Mouse (Mus musculus): ENCODE data around the gene Zfp473.
"Not testable (repeated sequence)": the region's sequence is repeated elsewhere in the genome, so short reads cannot be mapped to it uniquely, and the experiment has no call there.

Gene Zfp473

DNA sequence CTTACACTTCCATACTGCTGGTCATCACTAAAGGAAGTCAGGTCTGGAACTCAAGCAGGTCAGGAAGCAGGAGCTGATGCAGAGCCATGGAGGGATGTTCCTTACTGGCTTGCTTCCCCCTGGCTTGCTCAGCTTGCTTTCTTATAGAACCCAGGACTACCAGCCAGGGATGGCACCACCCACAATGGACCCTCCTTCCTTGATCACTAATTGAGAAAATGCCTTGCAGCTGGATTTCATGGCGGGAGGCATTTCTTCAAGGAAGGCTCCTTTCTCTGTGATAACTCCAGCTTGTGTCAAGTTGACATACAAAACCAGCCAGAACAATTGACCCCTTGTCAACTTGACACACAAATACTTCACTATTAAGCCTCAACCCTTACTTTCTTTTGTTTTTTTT is at the start of gene Zfp473:
Zfp473 (minus strand) TSS at position 101 of the 400 bp plus-strand sequence.
- not testable (repeated sequence) for DNase-seq (ENCODE audit: extremely low spot score)

DNA sequence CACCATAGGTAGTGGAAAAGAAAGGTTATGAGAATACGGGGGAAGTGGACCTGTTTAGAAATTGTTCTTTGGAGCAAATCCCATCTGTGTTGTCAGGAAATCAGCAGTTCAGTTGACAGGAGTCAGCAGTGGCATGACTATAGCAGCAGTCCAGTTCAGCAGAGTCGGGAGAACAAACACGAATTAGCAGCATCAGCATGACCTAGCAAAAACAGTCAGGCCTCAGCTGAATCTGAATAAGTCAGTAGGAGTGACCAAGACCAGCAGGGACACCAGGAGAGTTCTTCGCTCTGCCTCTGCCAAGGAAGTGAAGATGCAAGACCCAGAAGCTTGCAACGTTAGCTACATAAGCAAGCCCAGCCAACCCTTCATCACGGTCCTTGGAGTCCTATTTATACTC is 41.9 kb upstream of the Zfp473 start:
- no peak for DNase-seq (ENCODE audit: extremely low spot score)

DNA sequence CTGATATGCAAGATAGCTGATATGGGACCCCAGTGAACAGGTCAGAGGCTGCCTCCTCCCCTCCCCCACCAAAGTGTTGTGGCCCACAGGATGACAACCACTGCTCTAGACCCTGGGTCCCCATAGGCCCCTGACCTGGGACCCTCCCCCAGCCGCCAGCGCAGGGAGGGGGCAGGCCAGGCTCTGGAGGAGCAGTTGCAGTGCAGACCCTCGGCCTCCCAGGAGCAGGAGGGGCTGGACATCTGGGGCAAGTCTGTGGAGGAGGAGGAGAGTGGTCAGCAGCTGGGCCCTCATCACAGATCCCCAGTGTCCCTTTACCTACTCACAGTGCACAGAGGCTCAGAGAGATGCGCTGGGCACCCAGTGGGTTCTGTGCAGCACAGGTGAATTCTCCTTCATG is 39.2 kb upstream of the Zfp473 start:
- no peak for DNase-seq (ENCODE audit: extremely low spot score)

DNA sequence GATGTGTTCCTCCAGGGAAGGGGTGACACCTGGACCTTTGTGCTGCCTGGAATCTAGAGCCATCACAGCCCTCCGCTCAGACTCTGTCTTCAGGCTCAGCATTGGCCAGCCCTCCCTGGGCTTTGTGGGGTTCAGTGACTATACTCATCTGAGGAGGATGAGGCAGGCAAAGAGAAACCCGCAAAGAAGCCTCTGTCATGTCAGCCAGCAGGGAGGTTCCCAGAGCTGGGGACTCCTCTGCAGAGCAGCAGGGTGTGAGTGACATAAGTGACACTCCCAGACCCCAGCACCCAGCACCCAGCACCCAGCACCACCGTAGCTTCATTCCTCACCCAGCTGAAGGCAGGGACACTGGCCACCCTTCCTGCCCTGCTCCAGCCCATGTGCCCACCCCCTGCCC is 38.7 kb upstream of the Zfp473 start:
- DNase-seq (ENCODE audit: extremely low spot score) = no peak

DNA sequence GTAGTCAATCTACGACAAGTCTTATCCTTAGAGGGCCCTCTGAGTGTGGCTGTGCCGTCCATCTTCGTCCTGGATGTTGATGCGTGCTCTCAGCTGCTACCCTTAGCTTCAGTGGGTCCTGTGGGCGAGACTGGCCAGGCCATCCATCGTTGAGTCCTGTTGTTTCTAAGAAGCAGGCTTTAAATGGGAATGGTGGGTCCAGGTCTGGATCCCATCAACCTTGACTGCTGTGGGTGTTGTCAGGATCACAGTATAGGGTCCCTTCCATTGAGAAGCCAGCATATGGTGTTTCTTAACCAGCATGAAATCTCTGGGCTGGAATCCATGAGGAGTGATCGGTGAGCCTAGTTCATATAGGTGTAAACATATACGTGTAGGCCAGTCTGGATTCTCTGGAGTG is 29.3 kb upstream of the Zfp473 start:
- no peak for DNase-seq (ENCODE audit: extremely low spot score)

DNA sequence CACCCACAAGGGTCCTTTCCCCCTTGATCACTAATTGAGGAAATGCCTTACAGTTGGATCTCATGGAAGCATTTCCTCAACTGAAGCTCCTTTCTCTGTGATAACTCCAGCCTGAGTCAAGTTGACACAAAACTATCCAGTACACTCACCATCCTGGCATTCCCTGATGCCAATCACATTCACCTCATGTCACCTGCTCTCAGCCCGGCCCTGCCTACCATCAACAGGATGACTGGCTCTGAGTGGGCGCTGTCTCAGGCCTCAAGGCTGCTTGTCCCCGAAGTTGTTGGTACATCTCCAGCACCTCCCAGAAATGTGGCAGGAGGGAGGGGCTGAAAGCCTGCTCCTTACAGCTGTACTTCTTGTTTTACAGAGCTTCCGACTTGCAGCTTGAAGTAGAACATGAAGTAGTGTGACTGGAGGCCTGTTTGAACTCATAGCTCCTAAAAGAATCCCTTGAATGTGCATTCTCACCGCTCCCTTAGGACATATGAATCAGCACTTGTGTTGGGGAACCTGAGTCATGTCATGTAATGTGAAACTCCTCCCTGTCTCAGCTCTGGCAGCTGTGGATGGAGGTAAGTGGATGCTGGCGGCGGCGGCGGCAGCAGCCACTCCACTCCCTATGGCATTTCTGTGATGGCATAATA is 26.1 kb upstream of the Zfp473 start:
- DNase-seq (ENCODE audit: extremely low spot score) = no peak

DNA sequence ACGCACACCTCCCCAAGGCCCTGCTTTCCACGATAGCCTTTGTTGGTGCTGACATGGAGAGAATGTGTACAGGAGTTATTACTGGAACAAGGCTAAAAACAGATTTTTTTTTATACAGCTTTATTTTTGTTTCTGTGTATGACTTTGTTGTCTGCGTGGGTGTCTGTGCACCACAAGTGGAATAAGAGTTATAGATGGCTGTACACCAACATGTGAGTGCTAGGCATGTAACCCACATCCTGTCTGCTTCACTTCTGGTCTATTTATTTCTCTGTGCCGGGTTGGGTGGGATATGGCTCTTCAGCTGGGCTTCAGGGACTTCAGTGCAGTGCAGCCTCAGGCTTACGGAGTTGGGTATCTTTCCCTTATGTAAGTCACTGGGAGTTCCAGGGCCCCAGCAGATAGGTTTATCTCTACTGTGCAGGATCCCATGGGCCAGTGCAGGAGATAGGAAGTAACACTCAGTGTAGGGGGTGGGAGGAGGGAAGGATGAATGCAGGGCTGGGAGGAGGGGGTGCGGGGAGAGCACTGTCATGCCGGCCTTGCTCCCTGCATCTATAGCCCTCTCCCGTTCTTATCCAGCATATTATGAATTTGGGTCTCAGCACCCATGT is 21.8 kb upstream of the Zfp473 start:
- DNase-seq (ENCODE audit: extremely low spot score) = no peak

DNA sequence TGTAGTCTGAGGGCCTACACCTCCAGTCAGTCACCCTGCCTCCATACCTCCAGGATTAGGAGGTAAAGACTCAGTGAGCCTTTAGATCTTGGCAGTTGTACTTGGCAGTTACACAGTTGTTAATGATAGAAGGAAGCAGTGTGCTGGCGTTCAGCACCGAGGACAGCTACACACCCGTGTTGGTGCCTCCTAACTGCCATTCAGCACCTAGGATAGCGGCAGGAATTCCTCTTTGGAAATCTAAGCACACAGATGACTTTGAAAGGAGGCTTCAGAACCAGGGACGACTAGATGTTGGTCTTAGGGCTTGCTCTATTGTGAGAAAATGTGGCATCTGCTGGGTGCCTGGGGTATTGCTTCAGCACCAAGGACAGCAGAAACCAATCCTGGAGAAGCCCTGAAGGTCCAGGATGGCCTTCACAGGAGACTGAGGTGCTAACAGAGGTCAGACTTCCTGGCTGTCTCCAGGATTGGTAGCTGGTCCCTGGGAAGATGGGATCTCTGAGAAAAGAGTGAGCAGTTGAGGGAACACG is 19.3 kb upstream of the Zfp473 start:
- DNase-seq (ENCODE audit: extremely low spot score) = peak; percentile 75

DNA sequence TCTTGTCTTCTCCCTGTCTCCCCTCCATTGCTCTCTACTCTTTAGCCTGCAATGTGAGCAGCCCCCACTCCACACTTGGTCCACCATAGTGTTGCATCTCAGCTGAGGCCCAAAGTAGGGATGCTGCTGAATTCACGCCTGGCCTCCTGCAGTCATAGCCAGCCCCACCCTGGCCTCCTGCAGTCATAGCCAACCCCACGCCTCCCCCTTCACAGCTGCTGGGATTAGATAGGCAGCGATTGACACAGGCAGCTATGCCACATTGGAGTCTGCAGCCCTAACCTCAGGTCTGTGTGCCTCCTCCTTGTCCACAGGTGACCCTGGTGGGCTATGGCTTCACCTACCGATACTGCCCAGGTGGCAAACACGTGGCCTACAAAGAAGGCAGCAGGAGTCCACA is 17.3 kb upstream of the Zfp473 start:
- no peak for DNase-seq (ENCODE audit: extremely low spot score)

DNA sequence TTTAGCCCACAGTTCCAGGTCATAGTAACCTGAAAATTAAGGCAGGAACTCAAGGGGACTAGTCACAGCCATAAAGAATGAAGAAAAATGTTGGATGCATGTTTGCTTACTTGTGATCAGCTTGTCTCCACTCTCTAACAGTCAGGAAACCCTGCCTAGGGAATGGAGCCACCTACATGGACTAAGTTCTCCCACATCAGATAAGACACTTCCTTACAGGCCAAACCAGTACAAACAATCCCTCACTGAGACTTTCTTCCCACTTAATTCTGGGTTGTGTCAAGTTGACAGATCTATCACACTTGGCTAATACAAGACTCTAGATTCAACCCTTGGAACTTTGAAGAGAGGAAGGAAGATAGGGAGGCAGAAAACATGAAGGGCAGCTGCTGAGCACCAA is 9.5 kb upstream of the Zfp473 start:
- DNase-seq (ENCODE audit: extremely low spot score) = no peak

DNA sequence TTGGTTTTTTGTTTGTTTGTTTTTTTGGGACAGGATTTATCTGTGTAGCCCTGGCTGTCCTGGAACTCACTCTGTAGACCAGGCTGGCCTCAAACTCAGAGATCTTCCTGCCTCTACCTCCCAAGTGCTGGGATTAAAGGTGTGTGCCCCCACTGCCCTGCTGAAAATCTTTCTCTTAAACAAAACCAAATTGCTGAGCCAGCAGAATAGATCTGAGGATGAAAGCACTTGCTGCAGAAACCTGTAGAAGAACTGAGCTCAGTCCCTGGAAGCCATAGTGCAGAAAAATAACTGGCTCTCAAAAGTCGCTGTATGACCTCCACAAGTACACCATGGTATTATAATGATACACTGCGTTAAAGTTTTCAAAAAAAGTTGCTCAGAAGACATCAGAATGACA is 6.3 kb upstream of the Zfp473 start:
- DNase-seq (ENCODE audit: extremely low spot score) = no peak

DNA sequence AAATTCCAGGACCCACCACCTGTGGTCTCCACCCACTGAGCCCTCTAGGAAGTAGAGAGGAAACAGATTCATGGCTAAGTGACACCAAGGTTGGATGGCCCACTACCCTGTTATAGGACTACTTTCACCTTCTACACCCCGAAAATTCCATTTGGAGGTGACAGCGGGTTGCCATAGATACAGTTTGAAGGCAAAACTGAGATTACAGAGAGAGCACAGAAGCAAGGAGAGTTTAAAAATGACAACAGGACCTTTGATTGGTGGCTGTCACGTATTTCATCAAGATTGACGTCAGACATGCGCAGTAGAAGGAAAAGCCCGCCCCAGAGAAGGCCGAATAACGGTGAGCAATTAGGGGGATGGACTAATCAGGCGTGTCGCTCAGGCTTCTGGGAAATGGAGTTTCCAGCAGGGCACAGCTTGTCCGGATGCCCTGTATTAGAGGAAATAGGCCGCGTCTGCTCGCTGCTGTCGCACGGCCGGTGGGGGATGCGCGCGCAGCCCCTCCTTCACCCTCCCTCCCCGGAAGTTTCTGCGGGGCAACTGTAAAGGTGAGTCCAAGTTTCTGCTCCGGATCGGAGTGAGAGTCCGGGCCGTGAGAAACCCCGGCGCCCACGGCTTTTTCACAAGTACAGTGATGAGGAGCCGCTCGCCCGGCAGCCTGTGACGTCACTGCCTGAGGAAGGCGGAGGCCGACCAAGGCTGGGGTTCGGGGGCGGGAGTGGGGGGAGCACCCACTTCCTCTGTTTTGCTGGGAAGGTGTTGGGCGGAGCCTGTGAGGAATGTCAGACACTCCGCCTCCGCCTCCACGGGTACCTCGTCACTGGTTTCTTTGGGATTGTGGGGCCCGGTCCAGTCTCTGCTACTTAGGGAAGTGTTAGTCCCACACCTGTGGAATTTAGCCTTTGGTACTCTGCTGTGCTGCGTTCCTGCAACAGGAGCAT is 2.5 kb downstream of the Zfp473 start, which contains the start of gene Vrk3:
Vrk3 (plus strand) TSS at position 313 of the 944 bp plus-strand sequence.
- DNase-seq (ENCODE audit: extremely low spot score) = peak; percentile 93

DNA sequence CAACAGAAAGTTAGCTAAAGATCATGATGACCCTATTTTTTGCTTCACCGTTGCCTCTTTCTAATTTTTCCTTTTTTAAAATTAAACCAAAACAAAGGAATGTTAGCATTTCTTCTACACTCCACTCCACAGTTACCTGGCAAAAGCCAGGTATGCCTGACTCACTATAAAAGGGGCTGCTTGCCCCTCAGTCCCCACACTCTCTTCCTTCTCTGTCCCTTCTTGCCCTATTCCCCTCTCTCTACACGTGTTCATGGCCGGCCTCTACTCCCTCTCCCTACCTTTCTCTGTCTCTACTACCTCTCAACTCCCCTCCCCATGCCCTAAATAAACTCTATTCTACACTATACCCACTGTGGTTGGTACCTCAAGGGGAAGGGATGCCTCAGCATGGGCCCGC is 3.7 kb downstream of the Zfp473 start:
- DNase-seq (ENCODE audit: extremely low spot score) = no peak

DNA sequence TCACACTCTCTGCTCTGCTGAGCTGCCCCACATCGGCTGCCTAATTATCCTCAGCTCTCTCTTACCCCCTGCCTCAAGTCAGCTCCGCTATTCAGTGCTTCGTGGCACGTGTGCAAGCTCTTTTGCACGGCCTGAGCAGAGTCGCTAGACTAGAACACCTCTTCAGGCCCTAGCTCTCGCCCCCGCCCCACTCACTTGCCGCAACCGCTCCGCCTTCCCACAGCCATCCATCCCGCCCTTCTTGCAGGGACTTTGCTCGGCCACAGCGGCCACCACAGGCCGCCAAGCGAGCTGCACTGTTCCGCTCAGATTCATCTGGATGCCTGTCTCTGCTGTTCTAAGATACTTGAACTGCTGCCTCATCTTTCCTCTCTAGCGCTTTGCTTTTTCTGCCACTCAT is 5.8 kb downstream of the Zfp473 start:
- peak; percentile 83 for DNase-seq (ENCODE audit: extremely low spot score)

DNA sequence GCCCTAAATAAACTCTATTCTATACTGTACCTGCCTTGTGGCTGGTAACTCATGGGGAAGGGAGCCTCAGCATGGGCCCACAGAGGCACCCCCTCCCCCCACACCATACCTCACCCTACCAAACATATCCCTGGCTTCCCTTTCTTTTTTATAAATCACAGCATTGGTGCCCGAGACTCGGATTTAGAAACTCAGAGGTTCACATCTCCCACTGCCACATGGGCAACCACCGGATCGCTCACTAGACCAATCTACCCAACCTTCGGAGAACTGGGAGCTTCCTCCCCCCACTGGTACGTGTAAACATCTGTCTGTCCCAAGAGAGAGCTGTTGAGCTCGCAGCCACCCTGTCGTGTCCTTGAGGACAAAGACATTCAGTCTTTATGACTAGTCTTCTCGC is 6.6 kb downstream of the Zfp473 start:
- no peak for DNase-seq (ENCODE audit: extremely low spot score)

DNA sequence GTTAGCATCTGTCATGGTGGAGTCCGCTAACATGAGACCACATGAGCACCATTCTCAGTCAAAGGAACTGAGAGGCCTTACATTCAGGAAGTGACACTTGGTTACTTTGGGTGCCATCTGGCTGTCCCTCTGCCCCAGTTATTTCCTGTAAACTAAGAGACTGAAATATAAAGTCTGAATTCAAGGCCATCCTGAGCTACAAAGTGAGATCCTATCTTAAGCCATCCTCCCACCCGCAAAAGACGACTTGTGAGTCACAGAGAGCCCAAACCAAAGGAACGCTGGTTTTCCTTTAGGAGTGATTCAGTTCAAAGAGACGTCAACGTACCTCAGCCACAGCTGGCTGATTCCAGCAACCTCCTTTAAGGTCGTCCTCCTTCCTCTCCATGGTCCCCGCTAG is 9.5 kb downstream of the Zfp473 start:
- no peak for DNase-seq (ENCODE audit: extremely low spot score)

DNA sequence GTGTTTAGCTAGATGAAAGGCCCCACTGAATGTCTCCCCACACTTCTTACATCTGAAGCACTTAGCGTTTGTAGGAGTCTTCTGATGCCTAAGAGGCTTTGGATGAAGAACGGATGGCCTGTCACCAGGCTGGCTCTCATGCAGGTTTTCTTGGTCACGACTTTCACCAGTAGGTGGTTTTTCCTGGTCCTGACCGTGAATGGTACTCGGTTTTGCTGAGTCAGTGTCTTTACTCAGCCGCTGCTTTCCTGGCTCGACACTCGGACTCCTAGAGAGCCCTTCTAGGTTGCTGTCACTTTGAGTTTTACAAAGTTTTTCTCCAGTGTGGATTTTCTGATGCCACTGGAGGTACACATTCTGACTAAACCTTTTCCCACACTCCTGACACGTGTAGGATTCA is 17.1 kb downstream of the Zfp473 start:
- no peak for DNase-seq (ENCODE audit: extremely low spot score)

DNA sequence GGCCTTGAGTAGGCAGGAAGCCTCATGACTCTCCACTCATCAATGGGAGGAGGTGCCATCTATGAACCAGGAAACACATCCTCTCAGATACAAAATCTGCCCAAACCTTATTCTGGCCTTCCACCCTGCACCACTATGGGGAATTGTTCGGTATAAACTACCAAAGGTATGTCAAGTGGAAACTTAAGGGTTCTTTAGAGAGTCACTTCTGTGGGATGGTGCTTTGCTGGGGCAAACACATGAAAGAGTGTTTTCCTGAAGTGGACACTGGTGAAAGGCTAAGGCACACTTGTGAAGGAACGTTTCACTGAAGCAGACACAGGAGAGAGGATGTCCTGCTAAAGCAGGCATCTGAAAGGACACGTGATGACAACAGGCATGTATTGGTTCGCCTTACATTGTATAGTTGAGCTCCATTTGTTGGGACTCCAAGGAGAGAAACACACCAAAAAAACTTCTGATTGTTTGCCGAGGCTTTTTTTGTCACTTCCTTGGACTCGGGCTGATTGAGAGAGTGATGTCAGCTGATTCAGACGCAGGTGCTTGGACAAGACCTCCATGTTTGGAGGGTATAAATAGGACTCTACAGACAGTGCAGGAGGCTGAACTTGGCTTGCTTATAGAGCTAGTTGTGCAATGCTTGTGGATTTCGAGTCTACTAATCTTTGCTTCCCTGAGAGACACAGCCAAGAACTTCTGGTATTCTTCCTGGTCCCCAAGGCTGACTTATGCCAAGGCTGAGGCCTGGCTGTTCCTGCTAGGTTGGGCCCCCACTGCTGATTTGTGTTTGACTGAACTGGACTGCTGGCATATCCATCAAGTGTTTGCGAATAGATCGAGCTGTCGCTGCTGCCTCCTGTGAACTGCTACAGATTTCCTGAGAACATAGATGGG is 22.5 kb downstream of the Zfp473 start:
- no peak for DNase-seq (ENCODE audit: extremely low spot score)

DNA sequence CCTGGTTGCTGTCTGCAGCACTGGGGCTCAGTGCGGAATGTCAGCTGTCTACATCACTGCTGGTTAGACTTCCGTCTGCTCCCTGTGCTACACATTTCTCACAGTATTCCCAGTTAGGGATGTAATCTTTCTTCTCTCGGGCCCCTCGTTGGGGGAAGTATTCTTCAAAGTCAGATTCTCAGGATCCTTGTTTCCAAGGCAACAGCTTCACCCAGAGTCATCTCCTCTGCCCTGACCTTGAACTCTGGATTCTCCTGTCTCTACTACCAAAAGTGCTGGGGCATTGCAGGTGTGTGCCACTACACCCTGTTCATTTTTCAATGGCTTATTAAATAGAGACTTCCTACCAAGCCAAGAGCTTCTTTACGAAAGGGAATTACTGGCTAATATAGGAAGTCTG is 23.7 kb downstream of the Zfp473 start:
- no peak for DNase-seq (ENCODE audit: extremely low spot score)

DNA sequence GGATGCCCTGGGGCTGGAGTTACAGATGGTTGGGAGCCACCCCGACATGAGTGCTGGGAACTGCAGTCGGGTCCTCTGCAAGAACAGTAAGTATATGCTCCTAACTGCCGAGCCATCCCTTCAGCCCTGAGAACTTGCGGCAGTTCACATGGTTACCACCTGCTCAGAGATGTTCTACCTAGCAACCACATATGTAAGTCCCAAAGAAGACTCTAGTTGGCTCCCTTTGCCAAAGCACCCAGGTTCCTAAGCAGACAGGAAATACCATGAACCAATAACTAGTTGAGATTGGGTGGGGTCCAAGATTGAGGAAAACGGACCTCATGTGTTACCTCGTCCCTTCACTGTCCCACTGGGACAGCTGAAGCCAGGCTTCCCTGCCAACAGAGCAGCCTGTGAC is 24.5 kb downstream of the Zfp473 start:
- no peak for DNase-seq (ENCODE audit: extremely low spot score)

DNA sequence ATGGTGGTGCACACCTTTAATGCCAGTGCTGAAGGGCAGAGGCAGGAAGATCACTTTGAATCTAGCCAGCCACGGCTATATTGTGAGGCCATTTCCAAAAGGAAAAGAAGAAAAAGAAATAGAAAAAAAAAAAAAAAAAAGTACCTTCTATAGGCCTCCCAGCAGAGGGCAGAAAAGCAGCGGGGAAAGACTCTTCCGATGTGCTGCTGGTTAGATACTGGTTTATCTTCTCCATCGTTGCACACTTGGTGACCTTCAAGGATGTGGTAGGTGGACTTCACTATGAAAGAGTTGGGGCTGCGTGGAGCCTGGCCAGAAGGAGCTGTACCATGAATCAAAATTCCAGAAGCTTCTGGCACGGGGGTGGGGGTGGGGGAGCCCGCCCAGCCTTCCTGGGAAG is 26.5 kb downstream of the Zfp473 start:
- no peak for DNase-seq (ENCODE audit: extremely low spot score)
